Mouse (Mus musculus) urinary bladder, postnatal 25 days (tissue): ENCODE measurements around the gene Itga2.

ENCODE experiments used
- DNase-seq: peaks from one replicate; pipeline ENCODE4 v3.0.0; 2022; ENCODE audit warnings: low spot score

The Itga2 gene

DNA sequence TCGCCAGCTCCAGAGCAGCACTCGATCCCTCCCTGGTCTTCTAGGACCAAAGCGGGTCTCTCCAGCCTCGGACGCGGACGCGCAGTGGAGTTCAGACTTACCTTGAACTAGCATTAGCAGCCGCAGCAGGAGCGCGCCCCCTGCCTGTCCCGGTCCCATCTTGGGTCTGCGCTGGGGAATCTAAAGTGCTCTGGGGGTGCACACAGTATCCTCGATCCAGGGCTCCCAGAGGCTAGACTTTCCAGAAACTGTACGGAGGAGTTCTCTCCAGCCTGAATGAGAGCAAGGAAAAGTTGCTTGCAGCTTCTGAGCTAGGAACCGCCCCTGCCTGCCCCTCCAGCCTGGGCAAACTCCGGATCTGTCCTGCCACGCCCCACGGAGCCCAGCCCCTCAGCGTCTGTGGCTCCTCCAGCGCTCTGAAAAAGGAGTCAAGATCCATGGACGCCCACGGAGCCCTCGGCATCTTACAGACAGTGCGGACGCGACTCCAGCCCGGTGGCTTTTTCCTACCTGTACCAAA, at the start of gene Itga2:
Itga2 (minus strand) TSS at position 326 of the 520 bp plus-strand sequence.
- peak; percentile 63 for DNase-seq

DNA sequence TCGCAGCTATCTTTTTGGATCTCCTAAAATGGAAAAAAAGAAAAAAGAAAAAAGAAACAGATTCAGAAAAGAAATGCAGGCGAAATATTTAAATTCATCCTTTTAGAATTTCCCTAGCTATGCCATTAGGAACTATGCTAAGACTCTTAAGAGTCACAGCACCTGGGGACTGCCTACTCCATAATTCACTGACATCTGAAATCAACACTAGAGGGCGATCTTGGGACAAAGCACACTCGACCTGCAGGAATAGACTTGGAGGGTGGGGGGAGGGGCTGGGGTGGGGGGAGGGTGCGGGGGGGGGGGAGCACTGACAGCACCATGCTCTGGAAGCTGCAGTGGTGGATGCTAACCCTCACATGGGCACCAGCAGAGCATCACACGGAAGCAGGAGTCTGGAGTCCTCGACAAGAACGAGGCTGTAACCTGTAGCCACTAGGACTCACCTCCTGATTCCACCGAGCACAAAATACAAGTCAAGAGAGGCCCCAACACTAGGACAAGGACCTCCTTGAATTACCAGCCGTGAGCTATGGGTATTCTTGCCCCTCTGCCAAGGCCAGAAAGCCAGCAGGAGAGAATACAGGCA, 49.0 kb upstream of the Itga2 start:
- no peak for DNase-seq

DNA sequence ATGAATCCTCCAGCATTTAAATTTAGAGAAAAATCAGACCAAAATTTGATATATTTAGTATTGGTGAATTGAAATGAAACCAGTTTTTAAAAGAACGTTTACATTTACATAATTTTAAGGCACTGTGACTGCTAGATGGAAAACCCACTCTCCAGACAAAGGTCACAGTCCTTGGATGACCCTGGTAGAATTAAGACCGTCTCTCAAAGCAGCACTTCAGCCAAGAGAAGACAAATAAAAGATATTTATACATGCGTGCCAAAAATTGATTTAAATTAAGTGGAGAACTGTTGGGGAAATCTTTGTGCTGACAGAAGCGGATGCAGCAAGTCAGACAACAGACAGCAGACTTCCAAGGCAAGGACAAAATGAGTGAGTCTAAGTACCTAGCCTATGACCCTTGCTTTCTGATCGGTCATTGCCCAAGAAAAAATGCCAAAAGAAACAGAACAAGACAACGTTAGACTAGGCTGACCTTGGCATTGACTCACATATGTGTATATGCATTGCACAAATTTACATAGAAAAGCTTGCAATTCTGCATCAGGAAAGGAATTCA, 42.7 kb upstream of the Itga2 start:
- DNase-seq, result no peak

DNA sequence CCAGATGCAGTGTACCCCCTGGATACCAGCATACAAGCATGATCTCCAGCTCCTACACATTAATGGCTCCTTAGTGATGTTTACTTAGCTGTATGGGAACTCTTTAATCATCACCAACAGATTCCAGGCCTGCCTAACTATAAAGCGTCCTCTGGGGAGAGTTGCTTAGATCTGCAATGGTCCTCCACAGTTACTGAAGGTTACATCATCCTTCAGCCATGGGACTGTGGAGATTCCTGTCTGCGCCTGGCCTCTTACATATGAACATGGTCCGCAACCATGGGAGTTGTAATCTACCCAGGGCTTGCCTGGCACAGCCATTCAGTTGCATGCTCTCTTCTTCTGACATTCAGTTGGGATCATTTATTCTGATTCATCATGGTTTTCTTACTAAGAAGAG, 40.0 kb upstream of the Itga2 start:
- DNase-seq, result no peak

DNA sequence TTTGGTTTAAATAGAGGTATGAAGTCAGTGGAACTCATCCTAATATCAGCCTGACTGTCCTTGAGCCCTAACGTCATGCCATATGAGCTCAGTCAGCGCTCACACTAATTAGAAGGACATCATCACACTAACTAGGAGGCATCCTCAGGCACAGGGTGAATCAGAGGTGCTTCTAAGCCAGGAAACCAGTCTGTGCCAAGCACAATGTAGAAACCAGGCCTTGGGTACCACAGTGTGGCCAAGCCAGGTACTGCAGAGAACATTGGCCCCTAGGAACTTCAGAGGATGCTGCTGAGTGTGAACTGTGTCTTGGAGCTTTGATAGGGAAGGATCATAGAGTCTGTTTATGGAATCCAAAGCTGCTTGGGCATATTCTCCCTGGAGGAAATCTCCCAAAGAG, 32.3 kb upstream of the Itga2 start:
- peak; percentile 65 for DNase-seq

DNA sequence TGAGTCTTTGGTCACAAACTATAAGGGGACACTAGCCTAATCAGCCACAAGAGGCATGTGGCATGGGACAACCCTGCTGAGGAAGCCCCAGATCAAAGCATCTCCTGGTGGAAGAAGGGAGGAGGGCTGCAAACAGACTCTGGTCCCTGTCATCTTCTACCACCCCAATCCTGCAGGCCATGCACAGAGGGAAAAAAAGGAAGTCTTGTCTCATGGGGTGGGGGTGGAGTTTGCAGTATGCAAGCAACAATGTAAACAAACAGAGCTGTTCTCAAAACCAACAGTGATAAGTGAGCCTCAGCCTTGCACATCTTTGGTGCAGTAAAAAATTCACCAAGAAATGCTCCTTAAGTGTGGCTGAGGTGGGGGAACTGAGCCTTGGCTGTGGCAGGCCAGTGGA, 22.6 kb upstream of the Itga2 start:
- no peak for DNase-seq

DNA sequence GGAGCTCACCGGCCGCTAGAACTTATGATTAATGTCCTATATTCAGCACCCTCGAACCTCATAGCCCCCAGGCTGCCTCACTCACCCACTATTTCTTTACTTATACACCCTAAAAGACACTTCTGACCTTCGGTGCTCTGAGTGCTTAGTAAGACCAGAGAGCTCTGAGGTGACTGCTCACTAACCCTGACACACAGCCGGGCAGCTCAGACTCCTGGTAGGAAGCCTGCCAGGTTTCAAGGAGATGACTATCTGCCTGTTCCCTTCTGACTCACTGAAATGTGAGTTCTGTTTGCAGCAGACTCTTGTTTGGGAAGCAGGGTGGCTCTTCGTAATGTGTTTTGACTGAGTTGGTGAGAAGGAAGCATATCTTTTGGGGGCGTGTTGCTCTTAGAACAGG, 1.6 kb upstream of the Itga2 start:
- peak; percentile 29 for DNase-seq

DNA sequence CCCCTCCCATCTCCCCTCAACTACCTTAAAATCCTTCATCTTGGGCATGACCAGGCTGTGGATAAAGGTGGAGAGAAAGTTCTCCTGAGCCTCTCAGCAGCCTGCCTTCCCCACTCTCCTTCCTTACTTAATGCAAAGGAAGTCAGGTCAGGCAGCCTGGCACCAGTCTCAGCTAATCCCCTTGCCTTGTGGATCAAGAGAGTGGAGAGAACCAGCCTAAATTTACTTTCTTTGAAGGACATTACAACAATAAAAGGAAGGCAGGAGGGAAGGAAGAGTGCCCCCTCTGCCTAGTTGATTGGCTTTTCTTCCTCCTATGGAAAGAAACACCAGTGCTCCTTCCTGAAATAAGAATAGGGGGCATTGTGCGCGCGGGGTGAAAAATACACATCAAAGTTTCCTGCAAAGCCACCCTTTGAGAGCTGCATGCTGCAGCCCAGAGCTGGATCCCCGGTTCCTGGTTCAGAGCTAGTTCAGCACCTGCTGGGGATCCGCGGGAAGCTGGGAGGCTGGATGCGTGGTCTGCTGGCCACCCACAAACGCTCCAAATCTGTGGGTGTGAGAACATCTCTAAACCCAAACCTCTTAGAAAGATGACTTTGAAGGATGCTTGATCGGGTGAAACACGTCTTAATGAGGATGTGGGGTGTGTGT, 777 bp downstream of the Itga2 start:
- peak; percentile 26 for DNase-seq

DNA sequence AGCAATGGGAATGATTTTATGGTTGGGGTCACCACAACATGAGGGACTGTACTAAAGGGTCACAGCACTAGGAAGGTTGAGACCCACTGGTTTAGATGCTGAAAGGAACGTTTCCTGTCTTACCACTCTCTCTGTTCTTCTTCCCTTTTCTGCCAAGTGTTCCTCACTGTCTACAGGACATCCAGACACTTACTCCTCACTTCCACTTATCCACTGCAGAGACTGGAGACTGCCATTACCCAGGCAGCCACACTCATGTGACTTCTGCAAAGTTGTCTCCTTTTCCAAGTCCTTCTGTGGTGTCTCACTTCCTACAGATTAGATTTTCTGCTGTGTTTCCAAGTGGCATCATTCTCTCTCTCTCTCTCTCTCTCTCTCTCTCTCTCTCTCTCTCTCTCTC, 7.1 kb downstream of the Itga2 start:
- no peak for DNase-seq

DNA sequence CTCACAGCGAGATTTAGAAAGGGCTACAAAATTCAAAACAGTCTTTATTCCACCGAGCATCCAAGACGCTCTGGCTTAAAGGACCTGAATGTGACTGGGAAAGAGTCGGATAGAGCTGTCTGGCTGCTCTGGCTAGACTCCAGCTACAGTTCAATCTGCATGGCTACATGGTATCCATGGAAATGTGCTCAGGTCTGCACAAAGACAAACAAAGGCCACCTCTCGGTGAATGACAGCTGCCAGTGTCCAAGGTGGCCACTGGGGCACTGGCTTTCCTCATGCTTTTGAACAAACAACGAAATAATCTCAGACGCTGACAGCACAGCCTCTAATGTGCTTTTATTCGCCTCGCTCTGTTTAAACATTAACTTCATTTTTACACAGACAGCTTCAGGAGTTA, 8.6 kb downstream of the Itga2 start:
- DNase-seq, result no peak

DNA sequence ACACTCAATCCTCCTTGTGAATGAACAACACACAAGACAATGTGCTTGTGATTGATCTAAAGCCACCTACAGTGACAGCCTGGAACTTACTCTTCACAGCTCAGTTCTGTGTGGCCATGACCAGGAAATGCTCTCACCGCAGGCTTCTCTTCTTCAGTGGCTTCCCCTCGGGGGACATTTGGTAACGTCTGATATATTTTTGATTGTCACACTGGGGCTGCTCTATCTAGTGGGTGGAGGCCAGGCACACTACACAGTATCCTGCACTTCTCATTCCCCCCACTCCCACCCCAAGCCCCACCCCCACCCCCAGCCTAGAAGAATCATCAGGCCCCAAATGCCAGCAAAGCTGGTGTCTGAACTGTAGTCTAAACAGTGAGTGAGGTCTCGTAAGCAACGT, 16.1 kb downstream of the Itga2 start:
- no peak for DNase-seq

DNA sequence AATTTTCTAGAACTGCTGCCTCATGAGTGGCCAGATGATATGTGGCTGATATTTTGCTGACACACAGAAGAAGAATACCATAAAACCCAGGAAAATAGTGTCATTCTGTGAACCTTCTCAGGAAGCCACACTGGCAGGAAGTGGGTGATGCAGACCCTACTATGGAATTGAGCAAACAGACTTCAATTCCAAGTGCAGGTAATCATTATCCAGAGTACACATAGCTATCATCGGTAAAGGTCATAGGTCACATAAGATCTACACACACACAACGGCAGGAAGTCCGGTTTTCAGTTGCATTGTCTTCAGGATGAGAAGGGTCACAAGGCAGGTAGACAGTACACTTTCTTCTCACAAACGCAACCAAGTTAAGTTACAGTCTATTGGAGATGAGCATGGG, 16.9 kb downstream of the Itga2 start:
- no peak for DNase-seq

DNA sequence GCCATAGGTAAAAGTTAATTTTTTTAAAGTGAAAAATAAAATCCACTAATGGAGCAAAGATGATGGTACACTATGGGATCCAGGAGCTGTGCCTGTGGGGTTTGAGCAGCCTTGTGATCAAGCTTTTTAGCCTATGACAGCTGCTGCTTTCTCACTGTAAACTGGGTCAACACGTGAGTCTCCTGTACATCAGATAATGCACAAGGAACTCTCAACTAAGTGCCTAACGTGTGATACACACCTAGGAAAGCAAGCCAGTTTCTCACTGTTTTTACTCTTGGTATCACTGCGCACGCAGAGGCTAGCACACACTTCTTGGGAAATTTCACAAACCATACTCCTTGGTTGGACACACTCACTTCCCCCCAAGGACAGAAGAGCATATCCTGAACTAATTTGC, 17.3 kb downstream of the Itga2 start:
- DNase-seq, result no peak

DNA sequence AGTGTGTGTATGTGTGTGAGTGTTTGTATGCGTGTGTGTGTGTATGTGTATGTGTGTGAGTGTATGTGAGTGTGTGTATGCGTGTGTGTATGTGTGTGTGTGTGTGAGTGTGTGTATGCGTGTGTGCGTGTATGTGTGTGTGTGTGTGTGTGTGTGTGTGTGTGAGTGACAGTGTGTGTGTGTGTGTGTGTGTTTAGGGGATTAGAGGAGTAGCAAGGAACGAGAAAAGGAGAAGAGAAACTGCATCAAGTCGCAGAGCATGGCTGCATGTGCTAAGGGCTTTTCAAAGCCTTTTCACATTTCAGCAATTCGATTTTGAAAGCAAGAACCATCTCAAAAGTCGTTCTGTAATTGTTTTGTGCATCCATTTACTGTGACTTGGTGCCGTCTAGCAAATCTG, 21.3 kb downstream of the Itga2 start:
- DNase-seq, result no peak

DNA sequence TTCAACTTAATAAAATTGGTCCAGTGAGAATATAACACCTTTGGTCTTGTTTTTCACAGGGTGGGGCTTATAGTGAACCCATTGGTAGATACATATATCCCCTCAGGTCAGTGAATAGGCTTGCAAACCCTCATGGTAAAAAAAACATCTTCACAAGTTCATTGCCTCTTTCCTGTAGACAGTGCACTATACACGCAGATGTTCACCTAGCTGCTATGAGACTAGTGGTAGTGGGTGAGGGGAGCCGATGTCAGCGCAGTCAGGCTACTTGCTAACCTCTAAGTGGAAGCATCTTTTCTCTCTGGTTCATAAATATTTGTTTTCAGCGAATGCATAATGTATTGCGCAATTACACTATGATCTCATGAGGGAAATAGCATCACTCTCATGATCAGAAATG, 22.4 kb downstream of the Itga2 start:
- no peak for DNase-seq

DNA sequence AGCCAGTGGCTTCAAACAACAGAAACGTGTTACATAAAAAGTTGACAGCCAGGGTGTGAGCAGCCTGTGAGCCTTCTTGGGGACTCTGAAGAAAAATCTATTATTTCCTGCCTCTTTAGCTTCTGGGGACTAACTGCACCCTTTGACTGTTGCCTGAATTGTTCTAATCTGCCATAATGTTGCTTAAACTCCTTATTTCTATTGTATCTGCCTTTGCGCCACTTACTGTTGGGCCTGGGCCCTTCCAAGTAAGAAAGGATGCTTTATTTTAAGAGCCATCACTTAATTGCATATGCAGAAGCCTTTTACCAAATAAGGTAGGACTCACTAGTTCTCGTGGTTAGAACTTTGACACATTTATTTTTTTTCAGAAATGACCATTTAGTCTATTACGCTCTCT, 24.0 kb downstream of the Itga2 start:
- no peak for DNase-seq

DNA sequence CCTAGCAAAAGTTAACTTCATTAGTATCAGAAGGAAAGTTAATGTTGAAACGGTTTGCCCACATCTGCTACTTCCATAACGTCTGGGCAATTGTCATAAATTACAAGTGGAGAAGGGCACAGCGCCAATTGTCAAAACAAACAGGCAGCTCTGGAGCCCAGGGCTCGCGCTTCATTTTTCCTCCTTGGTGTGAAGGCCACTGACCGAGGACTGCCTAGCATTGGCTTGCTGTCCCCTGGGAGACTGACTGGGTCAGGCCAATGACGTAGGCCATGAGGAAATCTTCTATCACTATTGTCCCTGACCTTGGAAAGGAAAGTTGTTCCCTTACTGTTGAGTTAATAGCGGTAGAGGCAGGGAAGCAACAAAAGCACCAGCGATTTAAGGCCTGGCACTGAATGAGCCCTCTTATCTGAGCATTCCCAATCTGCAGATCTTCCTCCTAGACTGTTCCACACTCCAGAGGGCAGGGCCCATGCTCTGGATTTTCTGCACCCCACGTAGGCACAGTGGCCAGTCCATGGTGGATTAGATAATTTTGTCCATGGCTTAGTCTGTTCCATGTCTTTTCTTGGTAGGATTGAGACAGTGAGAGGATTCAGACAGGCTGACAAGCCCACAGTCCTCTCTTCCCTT, 35.0 kb downstream of the Itga2 start:
- DNase-seq, result peak; percentile 22

DNA sequence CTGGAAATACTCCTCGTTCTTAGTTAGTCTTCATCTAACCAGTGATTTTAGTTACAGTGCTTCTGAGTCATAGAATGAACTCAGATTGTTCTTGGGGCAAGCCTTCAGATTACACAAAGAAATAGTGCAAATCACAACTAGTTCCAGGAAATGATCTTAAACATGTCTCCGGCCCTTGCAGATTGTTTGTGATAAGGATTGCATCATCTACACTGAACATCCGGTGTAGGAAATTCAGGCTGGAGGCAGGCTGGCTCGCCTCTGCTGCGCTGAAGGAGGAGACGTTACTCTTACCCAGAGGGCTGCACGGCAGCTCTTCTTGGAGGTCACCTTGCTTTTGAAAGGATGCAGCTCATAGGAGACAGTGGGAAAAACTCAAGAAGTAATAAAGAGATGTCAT, 36.0 kb downstream of the Itga2 start:
- DNase-seq, result peak; percentile 18

DNA sequence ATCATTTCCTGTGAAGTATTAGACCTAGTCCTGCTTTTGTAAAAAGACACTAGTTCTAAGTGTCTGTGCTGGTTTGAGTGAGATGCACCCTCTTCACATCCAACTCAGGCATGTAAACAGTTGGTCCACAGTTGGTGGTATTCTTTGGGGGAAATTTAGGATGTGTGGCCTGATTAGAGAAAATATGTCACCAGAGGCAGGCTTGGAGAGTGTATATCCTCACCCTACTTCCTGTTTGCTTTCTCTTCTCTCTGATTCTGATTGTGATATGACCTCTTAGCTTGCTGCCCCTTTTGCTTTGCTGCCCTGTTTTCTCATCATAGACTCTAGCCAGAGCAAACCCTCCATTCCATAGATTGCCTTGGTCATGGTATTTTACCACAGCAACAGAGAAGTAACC, 37.2 kb downstream of the Itga2 start:
- no peak for DNase-seq

DNA sequence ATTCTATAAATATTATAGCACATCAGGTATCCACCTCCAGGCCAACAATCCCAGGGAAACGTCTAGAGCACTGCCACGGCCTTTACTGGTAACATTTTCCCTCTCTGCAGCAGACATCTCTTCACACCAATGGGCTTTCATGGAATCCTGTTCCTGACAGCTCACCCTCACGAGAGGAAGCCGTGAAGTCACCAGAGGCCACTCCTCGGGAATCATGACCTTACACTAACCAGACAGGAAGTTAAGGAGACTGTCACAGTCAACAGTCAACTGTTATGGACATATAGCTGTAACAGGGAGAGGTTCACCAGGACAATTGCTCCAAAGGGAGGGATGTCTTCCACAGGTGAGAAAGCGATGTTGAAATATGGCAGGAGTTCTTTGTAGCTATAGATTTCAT, 40.2 kb downstream of the Itga2 start:
- DNase-seq, result no peak

DNA sequence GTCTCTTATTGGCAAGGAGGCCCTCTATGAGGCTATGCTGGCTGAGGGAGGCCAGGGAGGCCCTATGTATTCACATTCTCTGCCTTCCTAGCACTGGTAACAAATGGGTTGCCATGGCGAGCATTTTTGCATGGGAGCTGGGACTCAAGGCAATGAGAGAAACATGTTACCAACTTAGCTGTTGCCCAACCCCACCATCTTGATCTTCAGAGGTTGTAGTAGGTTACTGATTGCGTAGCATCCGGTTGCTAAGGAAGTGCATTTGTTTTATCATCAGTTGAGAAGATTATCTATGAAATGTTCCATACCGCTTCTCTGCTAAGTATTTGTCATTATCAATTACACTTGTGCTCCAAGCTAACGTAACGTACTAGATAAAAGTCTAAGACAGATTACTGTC, 44.2 kb downstream of the Itga2 start:
- DNase-seq, result no peak

DNA sequence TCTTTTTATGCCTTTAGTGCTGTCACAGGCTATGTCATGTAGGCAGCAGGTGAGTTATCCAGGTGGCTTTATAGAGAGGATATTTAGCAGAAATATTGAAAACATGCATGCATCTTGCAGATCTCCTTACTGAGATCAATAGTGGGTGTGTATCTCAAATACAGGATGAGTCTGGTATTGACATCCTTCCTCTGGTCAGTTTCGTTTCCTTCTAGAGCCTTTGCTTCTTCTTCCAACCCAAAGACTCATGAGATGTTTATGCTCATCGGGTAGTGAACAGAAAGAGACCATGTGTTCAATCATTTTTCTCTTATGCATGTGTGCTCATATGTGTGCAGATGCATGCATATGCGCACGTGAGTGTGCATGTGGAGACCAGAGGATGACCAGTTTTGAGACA, 44.6 kb downstream of the Itga2 start:
- no peak for DNase-seq

DNA sequence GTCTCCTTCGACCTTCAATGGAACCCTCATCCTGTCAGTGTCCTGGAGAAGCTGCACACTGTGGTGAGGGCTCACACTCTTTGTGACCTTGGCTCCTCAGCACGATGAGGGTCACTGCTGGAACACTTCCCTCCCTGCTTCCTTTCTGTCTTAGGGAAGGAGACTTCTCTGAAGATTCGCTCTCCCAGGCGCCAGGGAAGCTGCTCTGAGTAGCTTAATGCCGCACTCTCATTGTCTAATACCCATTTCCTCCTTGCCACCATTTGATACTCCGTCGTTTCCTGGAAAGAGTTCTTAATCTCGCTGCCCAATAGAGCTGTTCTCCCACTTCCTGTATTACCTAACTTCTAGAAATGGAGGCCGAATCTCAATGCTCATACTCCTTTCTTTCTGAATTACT, 46.7 kb downstream of the Itga2 start:
- no peak for DNase-seq
